Comparison of ENCODE assay signal across 11 mouse cellular contexts in the genomic region with DNA sequence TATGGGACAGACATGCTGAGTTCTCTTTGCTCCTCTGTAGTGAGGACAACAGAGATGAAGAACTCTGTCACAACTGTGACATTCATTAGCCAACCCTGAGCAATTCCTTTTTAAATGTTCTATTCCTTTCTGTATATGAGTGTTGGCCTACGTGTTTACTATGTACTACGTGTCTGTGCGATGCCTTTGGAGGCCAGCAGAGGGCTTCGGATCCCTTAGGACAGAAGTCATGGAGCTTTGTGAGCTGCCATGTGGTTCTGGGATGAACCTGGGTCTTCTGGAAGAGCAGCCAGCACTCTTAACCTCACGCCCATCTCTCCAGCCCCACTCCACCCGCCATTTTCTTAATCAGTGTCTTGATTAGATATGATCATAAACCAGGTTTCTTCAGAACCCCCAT. TPM values are rescaled to one million over a fixed set of nuclear protein-coding genes. Genes with fewer than 3 reads are reported as not detected.
DNase-seq lines count a peak whose midpoint lies in the region; TF ChIP-seq lines count a peak whose summit lies in the region.
"Had no signal": no experiment of that assay in that cellular context is flagged by ENCODE, and none has a peak within 500 bp of the region (broad histone marks: within the 10 kb centered on the region; RNA-seq: fewer than 3 reads in every experiment).

No protein-coding gene starts in this region.

- peaks cover 69 to 94% of the 10 kb centered on the region in 2 experiments for H3K36me3 ChIP-seq in CH12.LX (replicated peaks in 1 of 2; ENCODE audit: control insufficient read depth in 1 of 2, insufficient read depth in 1 of 2, low read length in 1 of 2)

- no peak overlapping the region for H3K27ac ChIP-seq in CH12.LX (ENCODE audit: insufficient read depth, low read depth)
- H3K27ac ChIP-seq: hindbrain, embryonic 14.5 days had no signal

- TF ChIP-seq POLR2A in CH12.LX (IDR thresholded peaks at IDR 0.05; ENCODE audit: low read depth, low read length) = no peak

- in situ Hi-C loops in CH12.LX (cut with MboI; ENCODE audit: low pct_ligation_motif_present, low pct_unique_long_range_greater_than_20kb, low sequenced_read_pairs) = loop anchor here (25.0 kb wide), 1 partner anchor 789 kb away; no protein-coding TSS in a partner anchor

- peak; percentile 23 for TF ChIP-seq RAD21 in CH12.LX (IDR thresholded peaks at IDR 0.05; ENCODE audit: low read depth, low read length)

- dilution Hi-C loops in CH12.LX (cut with MboI; ENCODE audit: extremely low pct_ligation_motif_present, extremely low pct_unique_long_range_greater_than_20kb, low sequenced_read_pairs) = no loop called here

- intact Hi-C loops in heart, postnatal 14 days (cut with DNase I) = no loop called here

- H3K9ac ChIP-seq in CH12.LX (ENCODE audit: insufficient read depth, low read depth) = no peak overlapping the region
- H3K9ac ChIP-seq: hindbrain, embryonic 14.5 days had no signal

- H3K27me3 ChIP-seq in CH12.LX (replicated peaks) = no peaks in the 10 kb centered on the region

- no peak overlapping the region for H3K4me3 ChIP-seq in CH12.LX (replicated peaks in 1 of 3; ENCODE audit: low read depth in 2 of 3, low read length in 2 of 3, poor library complexity in 1 of 3)

- TF ChIP-seq CTCF in CH12.LX (conservative IDR thresholded peaks at IDR 0.05 in 1 of 2, IDR thresholded peaks at IDR 0.05 in 1 of 2; ENCODE audit: low read depth in 2 of 2, low read length in 2 of 2) = peak; percentile 30 to 53; a peak in 3 of 4 replicates

- H3K79me2 ChIP-seq in CH12.LX (replicated peaks; ENCODE audit: control insufficient read depth, extremely low read depth, insufficient read depth, poor library complexity, severe bottlenecking) = peaks cover 9% of the 10 kb centered on the region; the same call in 1 of the 2 replicates

- H3K4me2 ChIP-seq in CH12.LX (ENCODE audit: insufficient read depth, low read depth, poor library complexity, severe bottlenecking) = no peak overlapping the region
- H3K4me2 ChIP-seq: hindbrain, embryonic 14.5 days had no signal

- peak; percentile 30 for DNase-seq in kidney, adult 9 months
- no peak for DNase-seq in kidney, postnatal 10 days
- DNase-seq in 3T3-L1 (ENCODE audit: low read depth, low spot score) (peak; percentile 43), CH12.LX (ENCODE audit: extremely low read depth) (no peak)
- DNase-seq in embryo, embryonic 11 days = peak; percentile 27
- no peak for DNase-seq in gastrocnemius, postnatal 10 days
- DNase-seq in ovary, postnatal 14 days (ENCODE audit: low spot score) = no peak
- DNase-seq in heart, postnatal 14 days = no peak
- DNase-seq: left cerebral cortex, postnatal 4 days; thymus, adult 2 months had no signal

- peaks cover 0 to 9% of the 10 kb centered on the region in 2 experiments; a peak in 2 of 4 replicates for H3K4me1 ChIP-seq in CH12.LX (ENCODE audit: control insufficient read depth in 1 of 2, insufficient read depth in 2 of 2)

- peaks cover 3% of the 10 kb centered on the region for H3K9me3 ChIP-seq in CH12.LX (replicated peaks; ENCODE audit: low read length)

- TF ChIP-seq EP300 in CH12.LX (IDR thresholded peaks at IDR 0.05; ENCODE audit: low read length) = no peak

TF ChIP-seq in CH12.LX, 34 proteins besides CTCF, POLR2A, EP300 and RAD21:
- TF ChIP-seq BHLHE40 (IDR thresholded peaks at IDR 0.05; ENCODE audit: low read depth, low read length) (no peak), SMC3 (IDR thresholded peaks at IDR 0.05; ENCODE audit: low read depth, low read length) (peak; percentile 51)

RNA-seq across cellular contexts. Expression of a gene that starts 32.2 kb away (rescaled TPM):
- total RNA-seq in CH12.LX (2012; rRNA removed) (38.4 and 44.5 TPM in 2 replicates), CH12.LX (2014; rRNA removed) (52.8 and 60.5 TPM in 2 replicates)
- 44.3 and 46.3 TPM in 2 replicates for polyA plus RNA-seq in CH12.LX (2012; ENCODE audit: insufficient read length, low read depth)
- 10 to 100 TPM; 14.3 to 24.9 TPM for total RNA-seq in gastrocnemius, postnatal 10 days (2021)
- total RNA-seq in heart, postnatal 14 days (2021) = 10 to 100 TPM; 21.8 to 28.8 TPM

Comparison
In these comparisons a context has a peak if more than half of its experiments do, and no peak if none do; other contexts are left out.
1. DNase-seq: peak in kidney, adult 9 months (single experiment), 3T3-L1 (single experiment) and embryo, embryonic 11 days (single experiment); none in kidney, postnatal 10 days (single experiment), CH12.LX (single experiment), gastrocnemius, postnatal 10 days (single experiment), ovary, postnatal 14 days (single experiment) and heart, postnatal 14 days (0 of 2).